Mouse (Mus musculus): ENCODE data around the gene Cd276. TPM values are rescaled to one million over a fixed set of nuclear protein-coding genes. Genes with fewer than 3 reads are reported as not detected.
A peak's percentile ranks its signal among the peaks of the same experiment; 100 is the strongest.

Gene Cd276
- total and polyA plus RNA-seq, 3 experiments = 0.55 to 1.3 (median 0.78) TPM

DNA sequence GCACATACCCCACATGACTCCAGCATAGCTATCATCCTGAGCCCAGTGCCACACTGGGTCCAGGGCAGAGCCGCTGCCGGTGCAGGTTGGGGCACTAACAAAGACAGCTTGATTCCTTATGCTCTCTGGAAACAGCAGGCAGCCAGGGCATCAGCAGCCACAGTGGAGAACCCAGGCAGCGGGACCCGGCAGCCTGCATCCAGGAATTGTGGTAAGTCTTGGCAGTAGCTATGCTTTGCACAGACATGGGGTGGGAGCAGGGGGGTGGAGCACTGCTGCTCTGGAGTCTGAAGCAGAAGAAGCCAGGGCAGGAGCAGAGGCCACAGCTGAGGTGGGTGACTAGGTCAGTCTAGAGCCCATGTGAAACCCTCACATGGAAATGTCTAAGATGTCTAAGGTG is 23.0 kb downstream of the Cd276 start:
- Histone ChIP-seq H3K9me3 (replicated peaks; ENCODE audit: low read length) (no peaks in the 10 kb centered on the region), H3K4me3 (replicated peaks in 1 of 3; ENCODE audit: low read depth in 2 of 3, low read length in 2 of 3, poor library complexity in 1 of 3) (no peak overlapping the region), H3K27me3 (replicated peaks) (peaks cover 2% of the 10 kb centered on the region), H3K9ac (ENCODE audit: insufficient read depth, low read depth) (no peak overlapping the region), H3K4me2 (ENCODE audit: insufficient read depth, low read depth, poor library complexity, severe bottlenecking) (no peak overlapping the region), H3K4me1 (ENCODE audit: control insufficient read depth in 1 of 2, insufficient read depth in 2 of 2) (peaks cover 23 to 68% of the 10 kb centered on the region in 2 experiments), H3K36me3 (replicated peaks in 1 of 2; ENCODE audit: control insufficient read depth in 1 of 2, insufficient read depth in 1 of 2, low read length in 1 of 2) (no peaks in the 10 kb centered on the region), H3K27ac (ENCODE audit: insufficient read depth, low read depth) (no peak overlapping the region), H3K79me2 (replicated peaks; ENCODE audit: control insufficient read depth, extremely low read depth, insufficient read depth, poor library complexity, severe bottlenecking) (no peaks in the 10 kb centered on the region)
- TF ChIP-seq UBTF (IDR thresholded peaks at IDR 0.05; ENCODE audit: low read depth, low read length) (no peak), JUN (IDR thresholded peaks at IDR 0.05; ENCODE audit: insufficient read depth, low read depth, low read length) (no peak), MAFK (IDR thresholded peaks at IDR 0.05; ENCODE audit: insufficient replicate concordance, low read length) (no peak), TCF12 (IDR thresholded peaks at IDR 0.05; ENCODE audit: low read depth, low read length) (no peak), POLR2A (IDR thresholded peaks at IDR 0.05; ENCODE audit: low read depth, low read length) (no peak), HCFC1 (IDR thresholded peaks at IDR 0.05; ENCODE audit: low read depth, low read length) (no peak), ZKSCAN1 (IDR thresholded peaks at IDR 0.05; ENCODE audit: borderline replicate concordance, low read depth, low read length) (no peak), NELFE (IDR thresholded peaks at IDR 0.05; ENCODE audit: low read depth, low read length) (no peak), MAZ (IDR thresholded peaks at IDR 0.05; ENCODE audit: low read depth, low read length) (no peak), MYC (IDR thresholded peaks at IDR 0.05; ENCODE audit: low read depth, low read length) (no peak), ZC3H11A (IDR thresholded peaks at IDR 0.05; ENCODE audit: low read depth, low read length) (no peak), GABPA (IDR thresholded peaks at IDR 0.05; ENCODE audit: insufficient replicate concordance, low read depth, low read length) (no peak), ZNF384 (IDR thresholded peaks at IDR 0.05; ENCODE audit: low read depth, low read length) (no peak), POLR2AphosphoS2 (IDR thresholded peaks at IDR 0.05; ENCODE audit: low read depth, low read length) (no peak), ZMIZ1 (IDR thresholded peaks at IDR 0.05; ENCODE audit: low read depth, low read length) (no peak), RAD21 (IDR thresholded peaks at IDR 0.05; ENCODE audit: low read depth, low read length) (no peak), CHD2 (IDR thresholded peaks at IDR 0.05; ENCODE audit: low read length) (no peak), SIN3A (IDR thresholded peaks at IDR 0.05; ENCODE audit: low read length) (no peak), MAX (IDR thresholded peaks at IDR 0.05; ENCODE audit: low read length) (no peak), USF1 (IDR thresholded peaks at IDR 0.05; ENCODE audit: low read depth, low read length) (no peak)
- in situ Hi-C loops (cut with MboI; ENCODE audit: low pct_ligation_motif_present, low pct_unique_long_range_greater_than_20kb, low sequenced_read_pairs) = loop anchor here (5.0 kb wide), 1 partner anchor 35 kb away; no protein-coding TSS in a partner anchor
- DNase-seq (ENCODE audit: extremely low read depth) = no peak
- dilution Hi-C loops (cut with MboI; ENCODE audit: extremely low pct_ligation_motif_present, extremely low pct_unique_long_range_greater_than_20kb, low sequenced_read_pairs) = no loop called here

DNA sequence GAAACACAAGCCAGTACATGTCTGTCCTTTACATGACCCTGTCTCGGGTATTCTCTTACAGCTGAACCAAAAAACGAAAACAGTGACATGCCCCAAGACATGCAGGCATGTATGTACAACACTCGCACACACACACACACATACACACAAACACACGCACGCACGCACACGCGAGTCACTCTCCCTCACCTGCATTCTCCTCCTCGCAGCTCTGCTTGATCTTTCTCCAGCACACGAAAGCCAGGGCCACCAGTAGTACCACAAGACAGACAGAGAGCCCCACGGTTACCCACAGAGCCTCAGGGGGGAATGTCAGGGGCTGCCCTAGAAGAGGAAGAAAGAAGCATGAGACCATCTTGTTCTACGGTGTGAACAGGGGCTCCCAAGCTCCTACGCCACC is 24.8 kb downstream of the Cd276 start:
- Histone ChIP-seq H3K4me1 (ENCODE audit: control insufficient read depth in 1 of 2, insufficient read depth in 2 of 2) (peaks cover 15 to 50% of the 10 kb centered on the region in 2 experiments), H3K79me2 (replicated peaks; ENCODE audit: control insufficient read depth, extremely low read depth, insufficient read depth, poor library complexity, severe bottlenecking) (no peaks in the 10 kb centered on the region), H3K27me3 (replicated peaks) (no peaks in the 10 kb centered on the region), H3K4me2 (ENCODE audit: insufficient read depth, low read depth, poor library complexity, severe bottlenecking) (0 out of 2 replicates have a peak overlapping the region, but pooled peaks have one; percentile 10), H3K4me3 (replicated peaks in 1 of 3; ENCODE audit: low read depth in 2 of 3, low read length in 2 of 3, poor library complexity in 1 of 3) (no peak overlapping the region), H3K27ac (ENCODE audit: insufficient read depth, low read depth) (no peak overlapping the region; the same call in 1 of the 2 replicates), H3K36me3 (replicated peaks in 1 of 2; ENCODE audit: control insufficient read depth in 1 of 2, insufficient read depth in 1 of 2, low read length in 1 of 2) (no peaks in the 10 kb centered on the region), H3K9ac (ENCODE audit: insufficient read depth, low read depth) (no peak overlapping the region), H3K9me3 (replicated peaks; ENCODE audit: low read length) (no peaks in the 10 kb centered on the region)
- in situ Hi-C loops (cut with MboI; ENCODE audit: low pct_ligation_motif_present, low pct_unique_long_range_greater_than_20kb, low sequenced_read_pairs) = loop anchor here (5.0 kb wide), 1 partner anchor 33 kb away; no protein-coding TSS in a partner anchor
- no peak for DNase-seq (ENCODE audit: extremely low read depth)
- dilution Hi-C loops (cut with MboI; ENCODE audit: extremely low pct_ligation_motif_present, extremely low pct_unique_long_range_greater_than_20kb, low sequenced_read_pairs) = no loop called here
- TF ChIP-seq GABPA (IDR thresholded peaks at IDR 0.05; ENCODE audit: insufficient replicate concordance, low read depth, low read length) (no peak), NRF1 (IDR thresholded peaks at IDR 0.05; ENCODE audit: low read depth, low read length) (0 out of 2 replicates have a peak, but pooled peaks have one; percentile 8), RAD21 (IDR thresholded peaks at IDR 0.05; ENCODE audit: low read depth, low read length) (no peak), IRF4 (IDR thresholded peaks at IDR 0.05; ENCODE audit: low read depth, low read length) (no peak), POLR2A (IDR thresholded peaks at IDR 0.05; ENCODE audit: low read depth, low read length) (no peak), MYC (IDR thresholded peaks at IDR 0.05; ENCODE audit: low read depth, low read length) (no peak), TCF12 (IDR thresholded peaks at IDR 0.05; ENCODE audit: low read depth, low read length) (peak; percentile 56; the same call in 1 of the 2 replicates), CHD2 (IDR thresholded peaks at IDR 0.05; ENCODE audit: low read length) (no peak), UBTF (IDR thresholded peaks at IDR 0.05; ENCODE audit: low read depth, low read length) (no peak), MAFK (IDR thresholded peaks at IDR 0.05; ENCODE audit: insufficient replicate concordance, low read length) (no peak), CHD1 (IDR thresholded peaks at IDR 0.05; ENCODE audit: low read depth, low read length) (no peak), ZNF384 (IDR thresholded peaks at IDR 0.05; ENCODE audit: low read depth, low read length) (no peak), MEF2A (IDR thresholded peaks at IDR 0.05; ENCODE audit: borderline replicate concordance, low read depth, low read length) (no peak), KAT2A (IDR thresholded peaks at IDR 0.05; ENCODE audit: insufficient replicate concordance, low read length) (no peak), JUND (conservative IDR thresholded peaks at IDR 0.05; ENCODE audit: low read depth, low read length) (no peak), ZC3H11A (IDR thresholded peaks at IDR 0.05; ENCODE audit: low read depth, low read length) (no peak), CTCF (conservative IDR thresholded peaks at IDR 0.05 in 1 of 2, IDR thresholded peaks at IDR 0.05 in 1 of 2; ENCODE audit: low read depth in 2 of 2, low read length in 2 of 2) (no peak), MXI1 (IDR thresholded peaks at IDR 0.05; ENCODE audit: low read depth, low read length) (no peak), E2F4 (IDR thresholded peaks at IDR 0.05; ENCODE audit: insufficient replicate concordance, low read depth, low read length) (no peak), MAX (IDR thresholded peaks at IDR 0.05; ENCODE audit: low read length) (0 out of 2 replicates have a peak, but pooled peaks have one; percentile 22), ZMIZ1 (IDR thresholded peaks at IDR 0.05; ENCODE audit: low read depth, low read length) (peak; percentile 35; the same call in 1 of the 2 replicates), RCOR1 (conservative IDR thresholded peaks at IDR 0.05; ENCODE audit: low read depth, low read length) (no peak), MAZ (IDR thresholded peaks at IDR 0.05; ENCODE audit: low read depth, low read length) (no peak), USF1 (IDR thresholded peaks at IDR 0.05; ENCODE audit: low read depth, low read length) (no peak)
